Comparison of ENCODE assay signal across 8 mouse cellular contexts in genomic region chr12:5374684-5375615, GRCm38 (mm10). TPM values are rescaled to one million over a fixed set of nuclear protein-coding genes. Genes with fewer than 3 reads are reported as not detected.
A peak's percentile ranks its signal among the peaks of the same experiment; 100 is the strongest.
DNase-seq lines count a peak whose midpoint lies in the region; ATAC-seq and TF ChIP-seq lines count a peak whose summit lies in the region.

No protein-coding gene starts in this region.

- peak; percentile 46 for ATAC-seq in heart, embryonic 12.5 days (ENCODE audit: insufficient number of reproducible peaks, low FRiP score)
- peak; percentile 34 for ATAC-seq in kidney, postnatal 0 days (replicated peaks; ENCODE audit: low FRiP score, low read depth)
- peak; percentile 54 for ATAC-seq in lung, postnatal 0 days

- TF ChIP-seq CTCF in thymus, adult 2 months (IDR thresholded peaks at IDR 0.05; ENCODE audit: borderline replicate concordance, control insufficient read depth, extremely low read depth, insufficient read depth, low read length, poor library complexity) = no peak
- no peak for TF ChIP-seq CTCF in kidney, postnatal 0 days (IDR thresholded peaks at IDR 0.05; ENCODE audit: low read depth)
- peak; percentile 7; the same call in 1 of the 2 replicates for TF ChIP-seq CTCF in lung, postnatal 0 days (IDR thresholded peaks at IDR 0.05)

- DNase-seq in thymus, adult 2 months = no peak
- no peak for DNase-seq in thymus, postnatal 14 days
- peak; percentile 55 for DNase-seq in embryo, embryonic 10 days (ENCODE audit: low spot score)
- DNase-seq in kidney, postnatal 0 days (ENCODE audit: low spot score) = peak; percentile 52
- peak; percentile 44 for DNase-seq in lung, postnatal 0 days (ENCODE audit: low spot score)
- DNase-seq in right cerebral cortex, postnatal 25 days = peak; percentile 64
- DNase-seq in frontal cortex, adult 2 months (ENCODE audit: extremely low spot score in 1 of 2, low spot score in 1 of 2) = no peak

- no peaks in the 10 kb centered on the region for H3K36me3 ChIP-seq in thymus, adult 2 months (ENCODE audit: control insufficient read depth, insufficient read depth, low read length)
- H3K36me3 ChIP-seq in heart, embryonic 12.5 days = no peaks in the 10 kb centered on the region
- H3K36me3 ChIP-seq in kidney, postnatal 0 days (ENCODE audit: insufficient read depth, low read length) = no peaks in the 10 kb centered on the region
- H3K36me3 ChIP-seq in lung, postnatal 0 days (ENCODE audit: insufficient read depth, low read length) = no peaks in the 10 kb centered on the region

- no peak for TF ChIP-seq EP300 in lung, postnatal 0 days (IDR thresholded peaks at IDR 0.05)

- H3K27me3 ChIP-seq in thymus, adult 2 months (ENCODE audit: control insufficient read depth, insufficient read depth, low read length) = peaks cover 8% of the 10 kb centered on the region; the same call in 1 of the 2 replicates
- H3K27me3 ChIP-seq in heart, embryonic 12.5 days (replicated peaks) = peaks cover 55% of the 10 kb centered on the region
- peaks cover 3% of the 10 kb centered on the region for H3K27me3 ChIP-seq in kidney, postnatal 0 days (ENCODE audit: insufficient read depth, low read length)
- H3K27me3 ChIP-seq in lung, postnatal 0 days (replicated peaks; ENCODE audit: insufficient read depth, low read length) = peaks cover 18% of the 10 kb centered on the region; the same call in 1 of the 2 replicates

- WGBS in thymus, adult 2 months = 5% methylated on average over 84 of the region's 84 CpGs
- WGBS in heart, embryonic 12.5 days = 1% methylated on average over 73 of the region's 84 CpGs
- WGBS in kidney, postnatal 0 days = under 1% methylated on average over 78 of the region's 84 CpGs
- WGBS in lung, postnatal 0 days = 2% methylated on average over 50 of the region's 84 CpGs

- H3K9ac ChIP-seq in heart, embryonic 12.5 days = peak overlapping the region; percentile 63
- H3K9ac ChIP-seq in kidney, postnatal 0 days (ENCODE audit: low read depth, low read length) = peak overlapping the region; percentile 53
- H3K9ac ChIP-seq in lung, postnatal 0 days (replicated peaks; ENCODE audit: low read depth) = peak overlapping the region; percentile 19; the same call in 1 of the 2 replicates

- TF ChIP-seq POLR2A in thymus, adult 2 months (IDR thresholded peaks at IDR 0.05; ENCODE audit: control insufficient read depth, extremely low read depth, insufficient read depth, low read length, poor library complexity) = no peak

- H3K4me1 ChIP-seq in thymus, adult 2 months (replicated peaks; ENCODE audit: control insufficient read depth, insufficient read depth, low read length) = no peaks in the 10 kb centered on the region
- peaks cover 12% of the 10 kb centered on the region for H3K4me1 ChIP-seq in heart, embryonic 12.5 days (replicated peaks)
- peaks cover 19% of the 10 kb centered on the region; the same call in 1 of the 2 replicates for H3K4me1 ChIP-seq in kidney, postnatal 0 days (replicated peaks; ENCODE audit: insufficient read depth, low read length)
- H3K4me1 ChIP-seq in lung, postnatal 0 days (ENCODE audit: insufficient read depth, low read depth, low read length) = peaks cover 8% of the 10 kb centered on the region; the same call in 1 of the 2 replicates

- H3K4me3 ChIP-seq in thymus, adult 2 months (ENCODE audit: control insufficient read depth, insufficient read depth, low read length) = peak overlapping the region; percentile 23
- peak overlapping the region; percentile 74 for H3K4me3 ChIP-seq in heart, embryonic 12.5 days
- peak overlapping the region; percentile 77 for H3K4me3 ChIP-seq in kidney, postnatal 0 days (replicated peaks; ENCODE audit: low read depth, low read length)
- peak overlapping the region; percentile 63 for H3K4me3 ChIP-seq in lung, postnatal 0 days (ENCODE audit: low read depth, low read length)

- H3K27ac ChIP-seq in thymus, adult 2 months (ENCODE audit: control insufficient read depth, insufficient read depth, low read length) = no peak overlapping the region
- H3K27ac ChIP-seq in heart, embryonic 12.5 days (ENCODE audit: poor library complexity, severe bottlenecking) = no peak overlapping the region
- no peak overlapping the region for H3K27ac ChIP-seq in kidney, postnatal 0 days
- H3K27ac ChIP-seq in lung, postnatal 0 days (ENCODE audit: low read length) = no peak overlapping the region

- H3K4me2 ChIP-seq in heart, embryonic 12.5 days = peak overlapping the region; percentile 98
- H3K4me2 ChIP-seq in kidney, postnatal 0 days (ENCODE audit: low read length) = peak overlapping the region; percentile 100
- H3K4me2 ChIP-seq in lung, postnatal 0 days (replicated peaks; ENCODE audit: low read depth, low read length) = peak overlapping the region; percentile 99

- no peaks in the 10 kb centered on the region for H3K9me3 ChIP-seq in heart, embryonic 12.5 days (replicated peaks)
- H3K9me3 ChIP-seq in kidney, postnatal 0 days (replicated peaks; ENCODE audit: low read length) = no peaks in the 10 kb centered on the region
- no peaks in the 10 kb centered on the region for H3K9me3 ChIP-seq in lung, postnatal 0 days (ENCODE audit: low read length)

RNA-seq across cellular contexts. Expression of gene Klhl29, which starts 0.5 kb away (rescaled TPM):
- 6.1 and 6.7 TPM in 2 replicates for polyA plus RNA-seq in thymus, adult 2 months (2012; rRNA removed)
- 0.42 and 0.48 TPM in 2 replicates for polyA plus RNA-seq in heart, embryonic 12.5 days (2016; fragmentation: Nextera tagmentation; extraction: Ambion mirVana)
- 0.30 and 0.40 TPM in 2 replicates for polyA plus RNA-seq in kidney, postnatal 0 days (2015; fragmentation: Nextera tagmentation; extraction: Ambion mirVana)
- 0.23 and 0.33 TPM in 2 replicates for polyA plus RNA-seq in lung, postnatal 0 days (2015; fragmentation: Nextera tagmentation; extraction: Ambion mirVana)
- 31.4 and 37.9 TPM in 2 replicates for polyA plus RNA-seq in frontal cortex, adult 2 months (2012; rRNA removed)

Comparison
In these comparisons a context has a peak if more than half of its experiments do, and no peak if none do; other contexts are left out.
1. DNase-seq: peak in embryo, embryonic 10 days (single experiment), kidney, postnatal 0 days (single experiment), lung, postnatal 0 days (single experiment) and right cerebral cortex, postnatal 25 days (single experiment); none in thymus, adult 2 months (single experiment), thymus, postnatal 14 days (single experiment) and frontal cortex, adult 2 months (0 of 2).
2. H3K4me3 ChIP-seq: peak in every context shown above with its lines; median percentile 77 in kidney, postnatal 0 days; 74 in heart, embryonic 12.5 days; 63 in lung, postnatal 0 days; 23 in thymus, adult 2 months.
3. Peak in every context shown above with its lines, with median percentiles within 50 percentile points of each other: ATAC-seq, H3K4me2 ChIP-seq and H3K9ac ChIP-seq.